In genomic region chr11:119090961-119091597, GRCm38 (mm10) we compare ENCODE assay signal across 8 mouse cellular contexts. TPM values are rescaled to one million over a fixed set of nuclear protein-coding genes. Genes with fewer than 3 reads are reported as not detected.
DNase-seq lines count a peak whose midpoint lies in the region; ATAC-seq and TF ChIP-seq lines count a peak whose summit lies in the region.

No protein-coding gene starts in this region.

- peak overlapping the region; percentile 61 for H3K4me3 ChIP-seq in embryonic facial prominence, embryonic 10.5 days
- peak overlapping the region; percentile 74 for H3K4me3 ChIP-seq in heart, embryonic 10.5 days
- peak overlapping the region; percentile 48 for H3K4me3 ChIP-seq in lung, postnatal 0 days (ENCODE audit: low read depth, low read length)

- peaks cover 100% of the 10 kb centered on the region for H3K27me3 ChIP-seq in embryonic facial prominence, embryonic 10.5 days (replicated peaks; ENCODE audit: low read depth, poor library complexity, severe bottlenecking)
- peaks cover 86% of the 10 kb centered on the region for H3K27me3 ChIP-seq in heart, embryonic 10.5 days (ENCODE audit: insufficient read depth, poor library complexity, severe bottlenecking)
- H3K27me3 ChIP-seq in lung, postnatal 0 days (replicated peaks; ENCODE audit: insufficient read depth, low read length), result no peaks in the 10 kb centered on the region

- H3K36me3 ChIP-seq in embryonic facial prominence, embryonic 10.5 days (replicated peaks), result no peaks in the 10 kb centered on the region
- H3K36me3 ChIP-seq in heart, embryonic 10.5 days, result no peaks in the 10 kb centered on the region
- no peaks in the 10 kb centered on the region for H3K36me3 ChIP-seq in lung, postnatal 0 days (ENCODE audit: insufficient read depth, low read length)

- peak; percentile 60 for ATAC-seq in lung, postnatal 0 days

- no peak for TF ChIP-seq CTCF in lung, postnatal 0 days (IDR thresholded peaks at IDR 0.05)

- peak; percentile 67 for DNase-seq in CD4-positive helper T cell, adult 2 months (ENCODE audit: low read depth, low spot score)
- peak; percentile 77 for DNase-seq in ZHBTc4 (ENCODE audit: low read depth, low spot score)
- DNase-seq in embryonic facial prominence, embryonic 10.5 days (ENCODE audit: low spot score), result peak; percentile 83
- DNase-seq in heart, embryonic 10.5 days (ENCODE audit: low spot score), result no peak
- DNase-seq in kidney, adult 9 months, result peak; percentile 77
- DNase-seq in lung, postnatal 0 days (ENCODE audit: low spot score), result peak; percentile 89
- DNase-seq in skeletal muscle tissue, adult 2 months (ENCODE audit: low read depth, low spot score), result peak; percentile 84
- DNase-seq in c-Kit-positive CD71-positive TER-119-positive erythroid progenitor cells, embryonic 14.5 days (ENCODE audit: low spot score), result no peak

- H3K9ac ChIP-seq in lung, postnatal 0 days (replicated peaks; ENCODE audit: low read depth), result peak overlapping the region; percentile 63

- no peaks in the 10 kb centered on the region for H3K9me3 ChIP-seq in embryonic facial prominence, embryonic 10.5 days
- H3K9me3 ChIP-seq in heart, embryonic 10.5 days, result no peaks in the 10 kb centered on the region
- H3K9me3 ChIP-seq in lung, postnatal 0 days (ENCODE audit: low read length), result no peaks in the 10 kb centered on the region

- peak overlapping the region; percentile 81 for H3K27ac ChIP-seq in embryonic facial prominence, embryonic 10.5 days (replicated peaks)
- peak overlapping the region; percentile 87 for H3K27ac ChIP-seq in heart, embryonic 10.5 days
- H3K27ac ChIP-seq in lung, postnatal 0 days (ENCODE audit: low read length), result peak overlapping the region; percentile 74

- TF ChIP-seq EP300 in lung, postnatal 0 days (IDR thresholded peaks at IDR 0.05), result no peak

- WGBS in embryonic facial prominence, embryonic 10.5 days, result 1% methylated on average over 42 of the region's 42 CpGs
- under 1% methylated on average over 39 of the region's 42 CpGs for WGBS in heart, embryonic 10.5 days
- 1% methylated on average over 28 of the region's 42 CpGs for WGBS in lung, postnatal 0 days

- H3K4me1 ChIP-seq in embryonic facial prominence, embryonic 10.5 days, result peaks cover 73% of the 10 kb centered on the region
- H3K4me1 ChIP-seq in heart, embryonic 10.5 days, result peaks cover 71% of the 10 kb centered on the region
- H3K4me1 ChIP-seq in lung, postnatal 0 days (ENCODE audit: insufficient read depth, low read depth, low read length), result peaks cover 37% of the 10 kb centered on the region

- peak overlapping the region; percentile 99 for H3K4me2 ChIP-seq in lung, postnatal 0 days (replicated peaks; ENCODE audit: low read depth, low read length)

RNA-seq across cellular contexts. Expression of gene Cbx4, which starts 5.1 kb away (rescaled TPM):
- 4.7 and 5.2 TPM in 2 replicates for polyA plus RNA-seq in embryonic facial prominence, embryonic 10.5 days (2016; fragmentation: Nextera tagmentation; extraction: Ambion mirVana)
- polyA plus RNA-seq in heart, embryonic 10.5 days (2016; fragmentation: Nextera tagmentation; extraction: Ambion mirVana), result 8.9 and 9.0 TPM in 2 replicates
- polyA plus RNA-seq in lung, postnatal 0 days (2015; fragmentation: Nextera tagmentation; extraction: Ambion mirVana), result 8.9 and 9.7 TPM in 2 replicates

RNA-seq across cellular contexts. Expression of gene Cbx8, which starts 50.3 kb away (rescaled TPM):
- 11.6 and 12.4 TPM in 2 replicates for polyA plus RNA-seq in embryonic facial prominence, embryonic 10.5 days (2016; fragmentation: Nextera tagmentation; extraction: Ambion mirVana)
- polyA plus RNA-seq in heart, embryonic 10.5 days (2016; fragmentation: Nextera tagmentation; extraction: Ambion mirVana), result 9.1 and 9.7 TPM in 2 replicates
- polyA plus RNA-seq in lung, postnatal 0 days (2015; fragmentation: Nextera tagmentation; extraction: Ambion mirVana), result 9.4 and 9.8 TPM in 2 replicates

Comparison
In these comparisons a context has a peak if more than half of its experiments do, and no peak if none do; other contexts are left out.
1. DNase-seq: peak in CD4-positive helper T cell, adult 2 months (single experiment), ZHBTc4 (single experiment), embryonic facial prominence, embryonic 10.5 days (single experiment), kidney, adult 9 months (single experiment), lung, postnatal 0 days (single experiment) and skeletal muscle tissue, adult 2 months (single experiment); none in heart, embryonic 10.5 days (single experiment) and c-Kit-positive CD71-positive TER-119-positive erythroid progenitor cells, embryonic 14.5 days (single experiment).
2. Peak in every context shown above with its lines, with median percentiles within 50 percentile points of each other: H3K27ac ChIP-seq and H3K4me3 ChIP-seq.